Mouse (Mus musculus) limb, embryonic 13.5 days (tissue): ENCODE measurements at regions not wholly inside any gene's neighbourhood (a gene's known extent, or its start where the extent isn't known, plus 50 kb on each side); places are given as distances from the start of the nearest gene placed in this dataset.

Source experiments
- ATAC-seq: fragments of 200-750 bp; cut with Nextera tagmentation; 2 replicates; pipeline ENCODE4 v1.8.0; 2017; ENCODE audit warnings: low read depth, moderate number of reproducible peaks, moderate TSS enrichment; ENCODE audit not compliant: low FRiP score
- H3K27ac ChIP-seq: fragments of 300-500 bp; sonication (generic); 2 replicates; pipeline ENCODE4 v1.5.1; 2015; ENCODE audit warnings: inconsistent platforms, mild to moderate bottlenecking, moderate library complexity
- H3K27me3 ChIP-seq: fragments of 300-500 bp; sonication (generic); 2 replicates; pipeline ENCODE4 v1.6.1; 2015; ENCODE audit warnings: mild to moderate bottlenecking, inconsistent platforms
- H3K36me3 ChIP-seq: fragments of 300-500 bp; sonication (generic); 2 replicates; pipeline ENCODE4 v1.6.1; 2015; ENCODE audit warnings: inconsistent platforms, mild to moderate bottlenecking, moderate library complexity
- H3K4me1 ChIP-seq: fragments of 300-500 bp; sonication (generic); 2 replicates; pipeline ENCODE4 v1.6.1; 2015; ENCODE audit warnings: inconsistent platforms
- H3K4me2 ChIP-seq: fragments of 300-500 bp; sonication (generic); replicated peaks from 2 replicates; pipeline ENCODE4 v1.6.1; 2015; ENCODE audit warnings: inconsistent platforms, mild to moderate bottlenecking, moderate library complexity
- H3K4me3 ChIP-seq: fragments of 300-500 bp; sonication (generic); 2 replicates; pipeline ENCODE4 v1.5.1; 2015; ENCODE audit warnings: moderate library complexity, mild to moderate bottlenecking, inconsistent platforms
- H3K9ac ChIP-seq: fragments of 300-500 bp; sonication (generic); 2 replicates; pipeline ENCODE4 v1.6.1; 2015; ENCODE audit warnings: mild to moderate bottlenecking, inconsistent platforms
- H3K9me3 ChIP-seq: fragments of 300-500 bp; sonication (generic); 2 replicates; pipeline ENCODE4 v1.6.1; 2016; ENCODE audit warnings: inconsistent platforms
- WGBS: fragments of 180-500 bp; shearing (Covaris S2); methylation state at CpG from one replicate; pipeline ENCODE4 v1.1.7; 2015; 5-methylcytosine and 5-hydroxymethylcytosine counted together

GRCm38 (mm10) chr3:40076824-40077223 lies 454.3 kb upstream of the Intu start:
- Histone ChIP-seq H3K27ac (no peak overlapping the region), H3K27me3 (no peaks in the 10 kb centered on the region), H3K36me3 (no peaks in the 10 kb centered on the region), H3K9me3 (no peaks in the 10 kb centered on the region), H3K4me3 (no peak overlapping the region), H3K4me1 (peaks cover 32% of the 10 kb centered on the region), H3K4me2 (no peak overlapping the region), H3K9ac (no peak overlapping the region)
- 45% methylated on average over 4 of the region's 4 CpGs for WGBS
- ATAC-seq, result no peak

- H3K4me3 ChIP-seq, result no peak overlapping the region
- WGBS, result 86% methylated on average over 2 of the region's 2 CpGs
These were observed 446.0 kb upstream of the Intu start for GRCm38 (mm10) chr3:40085116-40085515.

GRCm38 (mm10) chr3:40091773-40092343 lies 439.2 kb upstream of the Intu start:
- Histone ChIP-seq H3K27me3 (no peaks in the 10 kb centered on the region; the same call in 1 of the 2 replicates), H3K9me3 (no peaks in the 10 kb centered on the region), H3K4me1 (no peaks in the 10 kb centered on the region; the same call in 1 of the 2 replicates), H3K36me3 (no peaks in the 10 kb centered on the region), H3K4me3 (no peak overlapping the region), H3K27ac (no peak overlapping the region), H3K9ac (no peak overlapping the region), H3K4me2 (no peak overlapping the region)
- ATAC-seq, result no peak
- 65% methylated on average over 13 of the region's 13 CpGs for WGBS

More at GRCm38 (mm10) chr3:40085116-40085515, 446.0 kb upstream of the Intu start:
- H3K9me3 ChIP-seq, result no peaks in the 10 kb centered on the region
- no peaks in the 10 kb centered on the region; the same call in 1 of the 2 replicates for H3K27me3 ChIP-seq
- no peaks in the 10 kb centered on the region for H3K36me3 ChIP-seq
- H3K4me2 ChIP-seq, result no peak overlapping the region
- H3K27ac ChIP-seq, result no peak overlapping the region
- H3K4me1 ChIP-seq, result peaks cover 9% of the 10 kb centered on the region
- no peak overlapping the region for H3K9ac ChIP-seq
- ATAC-seq, result no peak

GRCm38 (mm10) chr3:40092765-40093368 lies 438.2 kb upstream of the Intu start:
- H3K4me2 ChIP-seq, result no peak overlapping the region
- WGBS, result 58% methylated on average over 8 of the region's 8 CpGs
- H3K27me3 ChIP-seq, result no peaks in the 10 kb centered on the region; the same call in 1 of the 2 replicates
- H3K36me3 ChIP-seq, result no peaks in the 10 kb centered on the region
- H3K4me3 ChIP-seq, result no peak overlapping the region
- ATAC-seq, result no peak
- H3K9me3 ChIP-seq, result no peaks in the 10 kb centered on the region
- no peak overlapping the region for H3K9ac ChIP-seq
- H3K4me1 ChIP-seq, result no peaks in the 10 kb centered on the region; the same call in 1 of the 2 replicates
- no peak overlapping the region for H3K27ac ChIP-seq

DNA sequence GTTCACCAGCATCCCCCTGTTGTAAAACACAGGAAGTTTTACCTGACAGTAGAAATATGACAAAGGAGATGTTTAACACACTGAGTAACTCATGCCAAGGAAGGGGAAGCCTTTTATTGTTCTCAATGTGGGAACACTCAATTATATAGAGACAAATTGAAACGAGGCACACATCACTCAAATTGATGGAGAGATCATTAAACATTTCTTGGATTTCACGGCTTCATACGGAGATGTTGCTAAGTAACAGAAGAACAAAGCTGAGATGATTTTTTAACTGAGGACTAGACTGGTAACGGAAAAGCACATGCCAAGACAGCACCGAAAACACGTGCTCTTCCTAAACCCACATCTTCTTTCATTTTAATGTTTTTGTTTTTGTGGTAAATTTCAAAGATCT lies 437.0 kb upstream of the Intu start:
- H3K4me2 ChIP-seq, result no peak overlapping the region
- H3K27me3 ChIP-seq, result no peaks in the 10 kb centered on the region
- WGBS, result 67% methylated on average over 6 of the region's 6 CpGs
- ATAC-seq, result no peak
- H3K27ac ChIP-seq, result no peak overlapping the region
- H3K36me3 ChIP-seq, result no peaks in the 10 kb centered on the region
- H3K4me3 ChIP-seq, result no peak overlapping the region
- H3K9me3 ChIP-seq, result peaks cover 5% of the 10 kb centered on the region; the same call in 1 of the 2 replicates
- no peak overlapping the region for H3K9ac ChIP-seq
- no peaks in the 10 kb centered on the region; the same call in 1 of the 2 replicates for H3K4me1 ChIP-seq

DNA sequence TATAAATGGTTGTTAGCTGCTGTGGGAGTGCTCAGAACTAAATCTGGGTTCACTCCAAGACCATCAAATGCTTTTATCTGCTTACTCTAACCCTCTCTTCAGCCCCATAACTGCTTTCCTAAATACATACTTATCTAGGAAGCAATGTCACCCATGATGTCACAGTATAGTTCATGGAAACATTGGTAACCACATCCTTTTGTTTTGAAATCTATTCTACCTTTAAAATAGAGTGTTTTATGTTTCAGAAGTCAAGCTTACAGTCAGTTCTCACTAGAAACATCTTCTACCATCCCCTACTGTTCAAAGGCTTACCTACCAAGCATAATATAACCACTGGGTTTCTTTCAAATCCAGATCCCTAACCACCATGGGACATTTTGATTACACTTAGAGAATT lies 436.4 kb upstream of the Intu start:
- Histone ChIP-seq H3K9ac (no peak overlapping the region), H3K36me3 (no peaks in the 10 kb centered on the region), H3K9me3 (peaks cover 5% of the 10 kb centered on the region; the same call in 1 of the 2 replicates), H3K4me3 (no peak overlapping the region), H3K27me3 (no peaks in the 10 kb centered on the region), H3K4me1 (no peaks in the 10 kb centered on the region; the same call in 1 of the 2 replicates), H3K27ac (no peak overlapping the region), H3K4me2 (no peak overlapping the region)
- ATAC-seq, result no peak

DNA sequence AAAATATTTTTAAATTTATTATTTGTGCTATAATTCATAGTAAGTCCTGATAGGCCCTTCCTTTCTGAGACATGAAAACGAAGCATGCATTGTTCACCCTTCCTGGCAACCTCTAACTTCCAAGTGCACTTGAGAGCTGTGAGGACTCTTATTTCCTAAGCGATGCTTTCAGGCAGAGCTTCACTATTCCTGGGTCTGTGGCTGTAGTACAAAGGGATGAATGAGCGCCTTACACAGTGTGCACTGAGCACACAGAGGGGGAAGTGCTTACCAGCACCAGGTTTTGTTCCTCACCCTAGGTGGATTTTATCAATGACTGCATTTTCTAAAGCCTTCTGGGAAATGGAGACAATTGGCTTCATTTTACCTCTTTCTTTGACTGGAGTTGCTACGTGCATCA lies 428.4 kb upstream of the Intu start:
- Histone ChIP-seq H3K27me3 (no peaks in the 10 kb centered on the region), H3K4me3 (no peak overlapping the region), H3K36me3 (no peaks in the 10 kb centered on the region), H3K4me1 (no peaks in the 10 kb centered on the region), H3K9ac (no peak overlapping the region), H3K27ac (no peak overlapping the region), H3K9me3 (peaks cover 5% of the 10 kb centered on the region; the same call in 1 of the 2 replicates), H3K4me2 (no peak overlapping the region)
- no peak for ATAC-seq
- 80% methylated on average over 4 of the region's 4 CpGs for WGBS

GRCm38 (mm10) chr3:40114811-40115210 lies 416.3 kb upstream of the Intu start:
- Histone ChIP-seq H3K36me3 (no peaks in the 10 kb centered on the region), H3K4me1 (peaks cover 4% of the 10 kb centered on the region), H3K9ac (no peak overlapping the region), H3K27me3 (no peaks in the 10 kb centered on the region), H3K4me3 (no peak overlapping the region), H3K9me3 (no peaks in the 10 kb centered on the region), H3K27ac (no peak overlapping the region), H3K4me2 (no peak overlapping the region)
- 58% methylated on average over 4 of the region's 4 CpGs for WGBS
- ATAC-seq, result no peak

- no peak for ATAC-seq
These were observed 412.5 kb upstream of the Intu start for GRCm38 (mm10) chr3:40118551-40118950.

DNA sequence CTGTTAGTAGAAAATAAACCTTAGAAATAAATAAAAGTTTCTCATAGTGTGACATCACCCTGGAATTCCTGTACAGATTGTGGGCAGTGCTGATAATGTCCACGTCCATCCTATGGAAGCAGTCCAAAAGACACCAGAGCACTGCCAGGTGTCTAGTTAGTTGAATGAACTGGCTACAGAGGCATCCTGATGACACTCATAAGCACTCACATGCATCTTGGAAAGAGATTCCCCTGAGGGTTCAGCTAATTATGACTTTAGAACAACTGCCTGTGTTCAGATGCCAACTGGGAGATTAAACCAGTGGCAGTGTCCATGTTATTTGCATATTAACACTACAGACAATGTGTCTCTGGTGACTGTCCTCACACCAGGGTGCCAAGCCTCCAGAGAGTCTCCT lies 411.6 kb upstream of the Intu start:
- no peaks in the 10 kb centered on the region for H3K9me3 ChIP-seq
- H3K9ac ChIP-seq, result no peak overlapping the region
- ATAC-seq, result no peak
- H3K27ac ChIP-seq, result no peak overlapping the region
- H3K4me3 ChIP-seq, result no peak overlapping the region
- H3K4me2 ChIP-seq, result no peak overlapping the region
- H3K36me3 ChIP-seq, result no peaks in the 10 kb centered on the region
- 0 out of 2 replicates have a peak, but pooled peaks cover 3% of the 10 kb centered on the region for H3K27me3 ChIP-seq
- WGBS, result 66% methylated on average over 1 of the region's 1 CpGs
- peaks cover 17% of the 10 kb centered on the region for H3K4me1 ChIP-seq

More at GRCm38 (mm10) chr3:40118551-40118950, 412.5 kb upstream of the Intu start:
- H3K27ac ChIP-seq, result no peak overlapping the region
- no peak overlapping the region for H3K4me3 ChIP-seq
- WGBS, result 86% methylated on average over 3 of the region's 3 CpGs
- no peaks in the 10 kb centered on the region for H3K27me3 ChIP-seq
- H3K4me1 ChIP-seq, result peaks cover 17% of the 10 kb centered on the region
- H3K9me3 ChIP-seq, result no peaks in the 10 kb centered on the region
- H3K9ac ChIP-seq, result no peak overlapping the region
- H3K4me2 ChIP-seq, result no peak overlapping the region
- H3K36me3 ChIP-seq, result no peaks in the 10 kb centered on the region

DNA sequence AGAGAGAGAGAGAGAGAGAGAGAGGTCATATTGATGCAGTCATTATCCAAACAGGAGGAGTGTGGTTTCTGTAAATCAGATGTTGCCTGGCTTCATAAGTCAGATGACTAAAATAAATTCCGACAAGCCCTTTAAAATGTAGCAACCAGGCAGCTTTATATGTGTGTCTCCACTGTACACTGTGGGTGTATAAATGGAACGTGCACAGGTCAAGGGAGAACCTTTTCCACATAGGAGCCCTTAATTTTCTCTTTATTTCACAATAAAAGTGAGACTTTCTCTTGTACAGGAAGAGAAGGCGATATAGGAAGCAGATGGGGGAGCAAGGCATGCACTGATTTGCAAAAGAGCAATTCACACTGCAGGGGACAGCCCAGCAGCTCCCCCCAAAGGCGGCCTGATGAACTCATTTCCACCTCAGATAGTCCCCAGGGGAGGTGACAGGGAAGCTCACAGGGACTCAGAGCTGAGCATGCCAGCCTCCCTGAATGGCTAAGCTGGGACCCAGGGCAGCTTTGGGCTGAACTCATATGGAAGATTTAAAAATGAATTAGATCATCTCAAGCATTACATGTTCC lies 410.7 kb upstream of the Intu start:
- no peaks in the 10 kb centered on the region for H3K36me3 ChIP-seq
- H3K27ac ChIP-seq, result no peak overlapping the region
- no peak overlapping the region for H3K4me3 ChIP-seq
- ATAC-seq, result peak; percentile 86
- no peaks in the 10 kb centered on the region for H3K9me3 ChIP-seq
- 4% methylated on average over 4 of the region's 4 CpGs for WGBS
- no peak overlapping the region for H3K9ac ChIP-seq
- H3K4me1 ChIP-seq, result peaks cover 17% of the 10 kb centered on the region
- 0 out of 2 replicates have a peak, but pooled peaks cover 3% of the 10 kb centered on the region for H3K27me3 ChIP-seq
- no peak overlapping the region for H3K4me2 ChIP-seq

DNA sequence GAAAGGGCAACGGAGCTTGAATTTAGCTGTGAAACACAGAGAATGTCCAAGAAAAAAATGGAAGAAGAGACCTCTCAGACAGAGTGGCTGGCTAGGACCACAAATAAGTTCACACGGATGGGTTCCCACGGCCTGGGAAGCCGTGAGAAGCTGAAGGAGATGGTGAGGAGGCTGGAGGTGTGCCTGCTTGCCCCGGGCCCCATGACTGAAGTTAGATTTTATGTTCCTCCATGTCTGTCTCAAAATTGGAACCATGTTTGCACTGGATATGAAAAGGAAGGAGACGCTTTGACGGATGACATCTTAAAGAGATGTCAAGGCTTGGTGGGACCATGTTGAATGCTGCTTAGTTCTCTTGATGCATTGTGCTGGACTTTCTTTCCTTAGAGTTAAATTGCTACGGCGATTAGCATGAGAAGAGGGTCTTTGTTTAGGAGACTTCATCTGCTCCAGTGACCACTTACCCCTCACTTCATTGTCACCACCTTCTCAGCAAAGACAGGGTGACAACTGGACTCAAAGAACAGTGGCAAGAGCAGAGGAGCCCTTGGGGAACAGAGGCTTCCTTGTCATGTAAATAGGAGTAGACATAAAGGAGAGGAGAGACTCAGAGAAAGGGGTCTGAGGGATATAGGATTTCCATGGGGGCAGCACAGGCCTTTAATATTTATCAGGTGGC lies 407.4 kb upstream of the Intu start:
- no peak for ATAC-seq
- peaks cover 17% of the 10 kb centered on the region for H3K4me1 ChIP-seq
- H3K27me3 ChIP-seq, result 0 out of 2 replicates have a peak, but pooled peaks cover 3% of the 10 kb centered on the region
- no peak overlapping the region for H3K4me2 ChIP-seq
- H3K36me3 ChIP-seq, result no peaks in the 10 kb centered on the region
- no peak overlapping the region for H3K27ac ChIP-seq
- WGBS, result 90% methylated on average over 9 of the region's 9 CpGs
- H3K9ac ChIP-seq, result no peak overlapping the region
- no peaks in the 10 kb centered on the region for H3K9me3 ChIP-seq
- no peak overlapping the region for H3K4me3 ChIP-seq
